Mouse (Mus musculus) lung, postnatal 10 days (tissue): Measurements from ENCODE around the gene Slc26a8.

Experiments
- DNase-seq: peaks from one replicate; pipeline ENCODE4 v3.0.0; 2021

Slc26a8 gene

DNA sequence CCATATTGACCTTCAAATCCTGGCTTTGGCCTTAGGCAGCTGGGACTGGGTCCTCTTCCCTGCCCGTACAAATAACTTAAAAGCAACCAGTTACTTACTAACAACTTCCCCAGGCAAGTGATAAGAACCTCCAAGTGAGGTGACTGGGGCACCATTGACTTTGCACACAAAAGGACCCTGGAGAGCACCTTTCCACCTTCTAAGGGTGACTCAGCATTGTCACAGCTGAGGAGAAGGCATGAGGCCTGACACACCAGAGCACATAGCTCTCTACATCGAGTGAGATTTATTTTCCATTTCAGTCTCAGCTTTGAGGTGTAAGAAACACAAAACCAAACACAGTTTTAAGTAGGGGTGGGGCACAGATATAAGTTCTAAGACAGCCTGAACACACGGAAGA lies 99.4 kb downstream of the Slc26a8 start:
- no peak for DNase-seq

DNA sequence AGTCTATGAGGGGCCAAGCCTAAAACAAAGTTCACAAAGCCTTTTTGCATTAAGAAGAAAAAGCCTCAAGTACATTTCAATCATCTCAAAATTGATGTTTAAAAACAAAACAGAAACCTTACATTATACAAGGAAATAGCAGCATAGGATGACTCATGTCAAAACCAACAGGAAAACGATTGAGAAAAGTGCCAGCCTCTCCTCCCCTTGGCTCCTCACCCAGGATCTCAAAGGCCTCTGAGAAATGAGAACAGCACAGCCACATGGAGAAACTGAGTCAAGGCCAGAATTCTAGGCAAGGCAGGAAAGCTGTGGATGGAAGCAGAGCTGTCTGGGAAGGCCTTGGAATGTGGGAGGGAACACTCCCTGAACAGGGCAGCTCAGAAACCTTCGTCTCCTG lies 101.4 kb downstream of the Slc26a8 start:
- no peak for DNase-seq
